Mouse (Mus musculus) lung, postnatal 0 days (tissue): ENCODE measurements around the gene Phb2. TPM values are rescaled to one million over a fixed set of nuclear protein-coding genes. Genes with fewer than 3 reads are reported as not detected.

Experiments
- ATAC-seq: fragments of 200-750 bp; cut with Nextera tagmentation; 2 replicates; pipeline ENCODE4 v1.8.0; 2017; ENCODE audit warnings: moderate library complexity
- DNase-seq: peaks from one replicate; pipeline ENCODE4 v3.0.0-alpha.2; 2016; ENCODE audit warnings: low spot score
- H3K27ac ChIP-seq: fragments of 300-500 bp; sonication (generic); 2 replicates; pipeline ENCODE4 v1.5.1; 2014; ENCODE audit warnings: antibody characterized with exemption, mild to moderate bottlenecking, low read length, mixed read lengths
- H3K27me3 ChIP-seq: fragments of 300-500 bp; sonication (generic); replicated peaks from 2 replicates; pipeline ENCODE4 v1.6.1; 2014; ENCODE audit warnings: low read length, mixed read lengths; ENCODE audit not compliant: insufficient read depth
- H3K36me3 ChIP-seq: fragments of 300-500 bp; sonication (generic); 2 replicates; pipeline ENCODE4 v1.6.1; 2014; ENCODE audit warnings: low read length, mixed read lengths; ENCODE audit not compliant: insufficient read depth
- H3K4me1 ChIP-seq: fragments of 300-500 bp; sonication (generic); 2 replicates; pipeline ENCODE4 v1.6.1; 2014; ENCODE audit warnings: antibody characterized with exemption, low read depth, low read length, mixed read lengths; ENCODE audit not compliant: insufficient read depth
- H3K4me2 ChIP-seq: fragments of 300-500 bp; sonication (generic); replicated peaks from 2 replicates; pipeline ENCODE4 v1.6.1; 2014; ENCODE audit warnings: low read depth, mild to moderate bottlenecking, low read length, moderate library complexity, mixed read lengths
- H3K4me3 ChIP-seq: fragments of 300-500 bp; sonication (generic); 2 replicates; pipeline ENCODE4 v1.5.1; 2014; ENCODE audit warnings: low read depth, low read length
- H3K9ac ChIP-seq: fragments of 300-500 bp; sonication (generic); replicated peaks from 2 replicates; pipeline ENCODE4 v1.6.1; 2014; ENCODE audit warnings: low read depth, mild to moderate bottlenecking
- H3K9me3 ChIP-seq: fragments of 300-500 bp; sonication (generic); 2 replicates; pipeline ENCODE4 v1.6.1; 2016; ENCODE audit warnings: low read length, mixed read lengths
- CTCF ChIP-seq: IDR thresholded peaks from 2 replicates; pipeline ENCODE4 v1.5.1; 2016; ENCODE audit warnings: antibody characterized with exemption, mild to moderate bottlenecking
- EP300 ChIP-seq: IDR thresholded peaks from 2 replicates; pipeline ENCODE4 v1.6.1; 2016; ENCODE audit warnings: antibody characterized with exemption, mild to moderate bottlenecking, control low read depth
- WGBS: fragments of 180-500 bp; shearing (Covaris S2); extraction: QIAGEN DNeasy Blood & Tissue Kit; methylation state at CpG from one replicate; pipeline ENCODE4 v1.1.7; 2014; 5-methylcytosine and 5-hydroxymethylcytosine counted together
- polyA plus RNA-seq: library from polyadenylated mRNA; unstranded; fragments of >200 nt; fragmentation: Nextera tagmentation; extraction: Ambion mirVana; gene quantifications from 2 replicates; pipeline ENCODE4 v1.2.1, GENCODE M21; 2015

Gene Phb2
- polyA plus RNA-seq, 1 experiment from 2014 or later, result 169 TPM

- Histone ChIP-seq H3K4me1 (no peaks in the 10 kb centered on the region; the same call in 1 of the 2 replicates), H3K9ac (0 out of 2 replicates have a peak overlapping the region, but pooled peaks have one; percentile 10), H3K27me3 (no peaks in the 10 kb centered on the region), H3K9me3 (no peaks in the 10 kb centered on the region), H3K27ac (peak overlapping the region; percentile 96), H3K4me2 (peak overlapping the region; percentile 80), H3K36me3 (peaks cover 9% of the 10 kb centered on the region; the same call in 1 of the 2 replicates), H3K4me3 (0 out of 2 replicates have a peak overlapping the region, but pooled peaks have one; percentile 58)
- no peak for ATAC-seq
- TF ChIP-seq EP300, result no peak
- TF ChIP-seq CTCF, result no peak
- no peak for DNase-seq
- WGBS, result 73% methylated on average over 3 of the region's 3 CpGs
Measured at GRCm38 (mm10) chr6:124741842-124742241, 29.7 kb downstream of the Phb2 start.

GRCm38 (mm10) chr6:124742839-124743514 is 30.8 kb downstream of the Phb2 start:
- H3K4me1 ChIP-seq, result no peaks in the 10 kb centered on the region; the same call in 1 of the 2 replicates
- H3K27me3 ChIP-seq, result no peaks in the 10 kb centered on the region
- WGBS, result 83% methylated on average over 15 of the region's 15 CpGs
- H3K36me3 ChIP-seq, result peaks cover 9% of the 10 kb centered on the region; the same call in 1 of the 2 replicates
- H3K27ac ChIP-seq, result no peak overlapping the region
- ATAC-seq (no peak), DNase-seq (no peak)
- no peak overlapping the region for H3K4me2 ChIP-seq
- H3K9me3 ChIP-seq, result no peaks in the 10 kb centered on the region
- H3K9ac ChIP-seq, result no peak overlapping the region
- H3K4me3 ChIP-seq, result no peak overlapping the region
- TF ChIP-seq CTCF (no peak), EP300 (no peak)

- DNase-seq, result no peak
- ATAC-seq, result no peak
- Histone ChIP-seq H3K4me3 (no peak overlapping the region), H3K4me1 (no peaks in the 10 kb centered on the region; the same call in 1 of the 2 replicates), H3K4me2 (no peak overlapping the region), H3K36me3 (peaks cover 9% of the 10 kb centered on the region; the same call in 1 of the 2 replicates), H3K9ac (no peak overlapping the region), H3K27me3 (no peaks in the 10 kb centered on the region), H3K9me3 (no peaks in the 10 kb centered on the region), H3K27ac (no peak overlapping the region)
- TF ChIP-seq EP300, result no peak
- no peak for TF ChIP-seq CTCF
- 81% methylated on average over 8 of the region's 8 CpGs for WGBS
Measured at GRCm38 (mm10) chr6:124743647-124744046, 31.5 kb downstream of the Phb2 start.

- no peaks in the 10 kb centered on the region for H3K27me3 ChIP-seq
- WGBS, result 74% methylated on average over 26 of the region's 26 CpGs
- no peaks in the 10 kb centered on the region; the same call in 1 of the 2 replicates for H3K4me1 ChIP-seq
- peaks cover 12% of the 10 kb centered on the region; the same call in 1 of the 2 replicates for H3K36me3 ChIP-seq
- H3K4me2 ChIP-seq, result peak overlapping the region; percentile 99
- ATAC-seq, result no peak
- TF ChIP-seq EP300, result no peak
- TF ChIP-seq CTCF, result no peak
- no peak overlapping the region for H3K27ac ChIP-seq
- no peak for DNase-seq
- H3K4me3 ChIP-seq, result peak overlapping the region; percentile 53; the same call in 1 of the 2 replicates
- H3K9me3 ChIP-seq, result no peaks in the 10 kb centered on the region
- peak overlapping the region; percentile 68; the same call in 1 of the 2 replicates for H3K9ac ChIP-seq
Measured at GRCm38 (mm10) chr6:124744755-124745321, 32.7 kb downstream of the Phb2 start.

- 3% methylated on average over 82 of the region's 85 CpGs for WGBS
- peaks cover 12% of the 10 kb centered on the region; the same call in 1 of the 2 replicates for H3K36me3 ChIP-seq
Measured at GRCm38 (mm10) chr6:124745490-124746295, 33.6 kb downstream of the Phb2 start.

GRCm38 (mm10) chr6:124746296-124746605 is 34.1 kb downstream of the Phb2 start:
- ATAC-seq, result no peak

More at GRCm38 (mm10) chr6:124745490-124746295, 33.6 kb downstream of the Phb2 start:
- Histone ChIP-seq H3K9ac (peak overlapping the region; percentile 68), H3K4me2 (peak overlapping the region; percentile 99), H3K9me3 (no peaks in the 10 kb centered on the region), H3K4me1 (no peaks in the 10 kb centered on the region), H3K27ac (peak overlapping the region; percentile 92), H3K27me3 (no peaks in the 10 kb centered on the region), H3K4me3 (peak overlapping the region; percentile 53)
- TF ChIP-seq EP300 (no peak), CTCF (peak; percentile 94)
- DNase-seq, result peak; percentile 97
- peak; percentile 85 for ATAC-seq

More at GRCm38 (mm10) chr6:124746296-124746605, 34.1 kb downstream of the Phb2 start:
- DNase-seq, result no peak
- 23% methylated on average over 8 of the region's 8 CpGs for WGBS
- no peaks in the 10 kb centered on the region for H3K9me3 ChIP-seq
- H3K4me3 ChIP-seq, result peak overlapping the region; percentile 53
- H3K27me3 ChIP-seq, result no peaks in the 10 kb centered on the region
- peak overlapping the region; percentile 68 for H3K9ac ChIP-seq
- peak overlapping the region; percentile 99 for H3K4me2 ChIP-seq
- peak overlapping the region; percentile 92 for H3K27ac ChIP-seq
- no peaks in the 10 kb centered on the region for H3K4me1 ChIP-seq
- H3K36me3 ChIP-seq, result peaks cover 12% of the 10 kb centered on the region; the same call in 1 of the 2 replicates
- no peak for TF ChIP-seq EP300
- TF ChIP-seq CTCF, result no peak
